ENCODE assay signal across 15 mouse cellular contexts in genomic region chr4:68114502-68114901, GRCm38 (mm10).
"Had no signal": no experiment of that assay in that cellular context is flagged by ENCODE, and none has a peak within 500 bp of the region (broad histone marks: within the 10 kb centered on the region; RNA-seq: fewer than 3 reads in every experiment).

No protein-coding gene starts in this region.

- H3K4me3 ChIP-seq: midbrain, embryonic 10.5 days; myocyte; neural tube, embryonic 12.5 days had no signal

- H3K9me3 ChIP-seq: neural tube, embryonic 12.5 days had no signal

- H3K27ac ChIP-seq: midbrain, embryonic 10.5 days; neural tube, embryonic 12.5 days had no signal

- DNase-seq: lung, adult 18-20 months; lung, embryonic 14.5 days; lung, postnatal 10 days; lung, postnatal 4 days; midbrain, embryonic 14.5 days; right cerebral cortex, postnatal 25 days; right cerebral cortex, postnatal 4 days; spleen, adult 18-20 months; thymus, adult 18-20 months; thymus, postnatal 14 days; thymus, postnatal 36 days had no signal

- H3K4me1 ChIP-seq: midbrain, embryonic 10.5 days; neural tube, embryonic 12.5 days had no signal

- H3K4me2 ChIP-seq: lung, embryonic 14.5 days; neural tube, embryonic 12.5 days had no signal

- H3K36me3 ChIP-seq: midbrain, embryonic 10.5 days; neural tube, embryonic 12.5 days had no signal

- H3K9ac ChIP-seq: lung, embryonic 14.5 days; neural tube, embryonic 12.5 days had no signal

- H3K27me3 ChIP-seq: neural tube, embryonic 12.5 days had no signal

- ATAC-seq: midbrain, embryonic 16.5 days had no signal
